In the genomic region with DNA sequence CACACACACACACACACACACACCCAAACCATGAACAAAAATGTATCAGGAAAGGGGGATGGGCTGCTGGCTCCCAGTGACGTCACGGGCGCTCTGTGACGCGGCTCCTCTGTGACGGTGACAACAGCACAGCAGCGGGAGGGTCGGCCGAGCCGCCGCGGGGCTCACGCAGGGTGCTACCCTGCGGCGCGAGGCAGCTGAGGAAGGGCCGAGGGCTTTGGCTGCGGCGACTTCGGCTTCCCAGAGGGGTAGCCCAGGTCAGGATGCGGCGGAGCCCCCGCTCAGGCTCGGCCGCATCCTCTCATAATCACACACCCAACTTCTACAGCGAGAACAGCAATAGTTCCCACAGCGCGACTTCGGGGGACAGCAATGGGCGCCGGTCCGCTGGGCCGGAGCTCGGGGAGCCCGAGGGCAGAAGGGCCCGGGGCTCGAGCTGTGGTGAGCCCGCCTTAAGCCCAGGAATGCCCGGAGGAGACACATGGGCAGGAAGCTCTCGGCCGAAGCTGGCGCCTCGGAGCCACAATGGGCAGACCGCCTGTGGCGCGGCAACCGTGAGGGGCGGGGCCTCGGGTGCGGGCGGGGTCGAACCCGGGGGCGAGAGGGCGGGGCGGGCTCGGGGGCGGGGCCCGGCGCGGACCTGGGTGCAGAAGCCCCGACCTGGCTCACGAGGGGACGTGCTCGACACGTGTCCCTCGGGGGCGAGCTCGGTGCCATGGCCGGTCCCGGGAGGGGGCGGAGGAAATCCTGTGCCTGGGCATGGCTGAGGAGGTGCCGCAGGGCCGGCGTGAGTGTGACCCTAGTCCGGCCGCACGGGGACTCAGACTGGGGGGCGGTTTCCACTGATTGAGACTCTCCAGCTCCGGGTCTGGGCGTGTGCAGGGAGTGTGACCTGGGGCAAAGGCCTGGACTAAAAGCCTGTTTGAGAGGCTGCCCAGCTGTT, we compare ENCODE assay signal across 8 mouse cellular contexts. TPM values are rescaled to one million over a fixed set of nuclear protein-coding genes. Genes with fewer than 3 reads are reported as not detected.
DNase-seq lines count a peak whose midpoint lies in the region; ATAC-seq and TF ChIP-seq lines count a peak whose summit lies in the region.

A gene (plus strand): TSS at position 77 of the 943 bp plus-strand sequence.

- peak; percentile 83 for ATAC-seq in hindbrain, postnatal 0 days
- peak; percentile 78 for ATAC-seq in limb, embryonic 11.5 days (ENCODE audit: insufficient number of reproducible peaks, low FRiP score, low TSS enrichment, low read depth)
- ATAC-seq in midbrain, embryonic 12.5 days (ENCODE audit: low FRiP score, low read depth) = peak; percentile 89

- no peaks in the 10 kb centered on the region for H3K9me3 ChIP-seq in hindbrain, postnatal 0 days (ENCODE audit: low read length)
- H3K9me3 ChIP-seq in limb, embryonic 11.5 days (ENCODE audit: control insufficient read depth, low read length) = no peaks in the 10 kb centered on the region
- no peaks in the 10 kb centered on the region for H3K9me3 ChIP-seq in midbrain, embryonic 12.5 days

- DNase-seq in layer of hippocampus, adult 18-20 months (ENCODE audit: low spot score in 2 of 2) = peak; percentile 35 to 64
- no peak for DNase-seq in layer of hippocampus, adult 9-10 months (ENCODE audit: low spot score)
- peak; percentile 43 to 74 for DNase-seq in cerebellum, postnatal 4 days (ENCODE audit: low spot score in 2 of 2)
- DNase-seq in gastrocnemius, adult 8-10 months (ENCODE audit: low spot score in 2 of 2) = peak; percentile 32 to 48
- peak; percentile 80 for DNase-seq in hindbrain, postnatal 0 days (ENCODE audit: low spot score)
- peak; percentile 89 for DNase-seq in limb, embryonic 11.5 days (ENCODE audit: low spot score)

- peaks cover 10% of the 10 kb centered on the region; the same call in 1 of the 2 replicates for H3K4me1 ChIP-seq in hindbrain, postnatal 0 days (ENCODE audit: insufficient read depth, low read length)
- peaks cover 6% of the 10 kb centered on the region; the same call in 1 of the 2 replicates for H3K4me1 ChIP-seq in limb, embryonic 11.5 days (ENCODE audit: control insufficient read depth, insufficient read depth, low read length)
- peaks cover 9% of the 10 kb centered on the region for H3K4me1 ChIP-seq in midbrain, embryonic 12.5 days
- peaks cover 6% of the 10 kb centered on the region for H3K4me1 ChIP-seq in small intestine, adult 2 months (ENCODE audit: control insufficient read depth, insufficient read depth, insufficient read length, low read length)

- peak within 1 kb of the TSS; percentile 66 for H3K9ac ChIP-seq in hindbrain, postnatal 0 days (replicated peaks; ENCODE audit: low read length)
- peak within 1 kb of the TSS; percentile 70 for H3K9ac ChIP-seq in limb, embryonic 11.5 days (ENCODE audit: low read length)
- H3K9ac ChIP-seq in midbrain, embryonic 12.5 days (replicated peaks) = peak within 1 kb of the TSS; percentile 80

- H3K4me3 ChIP-seq in hindbrain, postnatal 0 days (ENCODE audit: low read length) = peak within 1 kb of the TSS; percentile 61
- H3K4me3 ChIP-seq in limb, embryonic 11.5 days (ENCODE audit: low read depth, low read length) = peak within 1 kb of the TSS; percentile 62
- peak within 1 kb of the TSS; percentile 71 for H3K4me3 ChIP-seq in midbrain, embryonic 12.5 days
- H3K4me3 ChIP-seq in small intestine, adult 2 months (ENCODE audit: low read depth, low read length) = peak within 1 kb of the TSS; percentile 81

- peaks cover 19% of the 10 kb centered on the region; the same call in 1 of the 2 replicates for H3K36me3 ChIP-seq in hindbrain, postnatal 0 days (ENCODE audit: insufficient read depth, low read length)
- H3K36me3 ChIP-seq in limb, embryonic 11.5 days (ENCODE audit: control insufficient read depth, insufficient read depth, low read length) = peaks cover 10% of the 10 kb centered on the region; the same call in 1 of the 2 replicates
- peaks cover 34% of the 10 kb centered on the region for H3K36me3 ChIP-seq in midbrain, embryonic 12.5 days
- no peaks in the 10 kb centered on the region; the same call in 1 of the 2 replicates for H3K36me3 ChIP-seq in small intestine, adult 2 months (ENCODE audit: control insufficient read depth, insufficient read depth, low read length)

- peak within 1 kb of the TSS; percentile 81 for H3K4me2 ChIP-seq in hindbrain, postnatal 0 days (ENCODE audit: low read depth, low read length)
- H3K4me2 ChIP-seq in limb, embryonic 11.5 days (ENCODE audit: low read depth, severe bottlenecking) = peak within 1 kb of the TSS; percentile 76
- peak within 1 kb of the TSS; percentile 91 for H3K4me2 ChIP-seq in midbrain, embryonic 12.5 days (replicated peaks)

- under 1% methylated on average over 61 of the region's 81 CpGs for WGBS in hindbrain, postnatal 0 days
- WGBS in limb, embryonic 11.5 days = under 1% methylated on average over 81 of the region's 81 CpGs
- under 1% methylated on average over 81 of the region's 81 CpGs for whole genome bisulfite sequencing in midbrain, embryonic 12.5 days
- under 1% methylated on average over 81 of the region's 81 CpGs for WGBS in small intestine, adult 2 months

- H3K27ac ChIP-seq in hindbrain, postnatal 0 days = peak within 1 kb of the TSS; percentile 78
- H3K27ac ChIP-seq in limb, embryonic 11.5 days (replicated peaks; ENCODE audit: low read depth, low read length) = peak within 1 kb of the TSS; percentile 57; the same call in 1 of the 2 replicates
- H3K27ac ChIP-seq in midbrain, embryonic 12.5 days (replicated peaks) = peak within 1 kb of the TSS; percentile 75
- no peak within 1 kb of the TSS for H3K27ac ChIP-seq in small intestine, adult 2 months (ENCODE audit: insufficient read depth, low read depth, low read length)

- no peak for TF ChIP-seq POLR2A in small intestine, adult 2 months (IDR thresholded peaks at IDR 0.05; ENCODE audit: low read depth, low read length)

- no peaks in the 10 kb centered on the region for H3K27me3 ChIP-seq in hindbrain, postnatal 0 days (ENCODE audit: insufficient read depth, low read length)
- H3K27me3 ChIP-seq in limb, embryonic 11.5 days (ENCODE audit: control insufficient read depth, insufficient read depth, low read length) = no peaks in the 10 kb centered on the region
- no peaks in the 10 kb centered on the region for H3K27me3 ChIP-seq in midbrain, embryonic 12.5 days
- H3K27me3 ChIP-seq in small intestine, adult 2 months (ENCODE audit: control insufficient read depth, insufficient read depth, low read length) = no peaks in the 10 kb centered on the region; the same call in 1 of the 2 replicates

- TF ChIP-seq CTCF in hindbrain, postnatal 0 days (IDR thresholded peaks at IDR 0.05; ENCODE audit: low read depth) = no peak
- no peak for TF ChIP-seq CTCF in small intestine, adult 2 months (IDR thresholded peaks at IDR 0.05; ENCODE audit: extremely low read depth, insufficient read length, insufficient replicate concordance, low read depth, low read length)

RNA-seq across cellular contexts. Expression of the gene that starts here (rescaled TPM):
- 1 to 10 TPM; 2.5 to 3.5 TPM for total RNA-seq in layer of hippocampus, adult 18-20 months (2021)
- total RNA-seq in gastrocnemius, adult 8-10 months (2022) = 1 to 10 TPM in 2 of 4 experiments, under 1 TPM in 1, not detected in 1; 0.83 to 1.2 (median 1.2) TPM
- total RNA-seq in hindbrain, postnatal 0 days (2014; rRNA removed) = 7.9 and 18.5 TPM in 2 replicates
- polyA plus RNA-seq in hindbrain, postnatal 0 days (2015; fragmentation: Nextera tagmentation; extraction: Ambion mirVana) = 8.3 and 8.7 TPM in 2 replicates
- polyA plus RNA-seq in limb, embryonic 11.5 days (2014; fragmentation: Nextera tagmentation; extraction: Ambion mirVana) = 3.7 and 3.9 TPM in 2 replicates
- polyA plus RNA-seq in midbrain, embryonic 12.5 days (2016; fragmentation: Nextera tagmentation; extraction: Ambion mirVana) = 8.6 and 8.9 TPM in 2 replicates
- polyA plus RNA-seq in small intestine, adult 2 months (2012; rRNA removed) = 0.30 and 0.49 TPM in 2 replicates
